Mouse (Mus musculus): Measurements from ENCODE around the gene Igf1.

The Igf1 gene

GRCm38 (mm10) chr10:87858013-87858806 is at the start of gene Igf1:
Gene Igf1, plus strand, starts transcription at chr10:87858265.
- in situ Hi-C loops (cut with MboI, MseI): no loop called here

DNA sequence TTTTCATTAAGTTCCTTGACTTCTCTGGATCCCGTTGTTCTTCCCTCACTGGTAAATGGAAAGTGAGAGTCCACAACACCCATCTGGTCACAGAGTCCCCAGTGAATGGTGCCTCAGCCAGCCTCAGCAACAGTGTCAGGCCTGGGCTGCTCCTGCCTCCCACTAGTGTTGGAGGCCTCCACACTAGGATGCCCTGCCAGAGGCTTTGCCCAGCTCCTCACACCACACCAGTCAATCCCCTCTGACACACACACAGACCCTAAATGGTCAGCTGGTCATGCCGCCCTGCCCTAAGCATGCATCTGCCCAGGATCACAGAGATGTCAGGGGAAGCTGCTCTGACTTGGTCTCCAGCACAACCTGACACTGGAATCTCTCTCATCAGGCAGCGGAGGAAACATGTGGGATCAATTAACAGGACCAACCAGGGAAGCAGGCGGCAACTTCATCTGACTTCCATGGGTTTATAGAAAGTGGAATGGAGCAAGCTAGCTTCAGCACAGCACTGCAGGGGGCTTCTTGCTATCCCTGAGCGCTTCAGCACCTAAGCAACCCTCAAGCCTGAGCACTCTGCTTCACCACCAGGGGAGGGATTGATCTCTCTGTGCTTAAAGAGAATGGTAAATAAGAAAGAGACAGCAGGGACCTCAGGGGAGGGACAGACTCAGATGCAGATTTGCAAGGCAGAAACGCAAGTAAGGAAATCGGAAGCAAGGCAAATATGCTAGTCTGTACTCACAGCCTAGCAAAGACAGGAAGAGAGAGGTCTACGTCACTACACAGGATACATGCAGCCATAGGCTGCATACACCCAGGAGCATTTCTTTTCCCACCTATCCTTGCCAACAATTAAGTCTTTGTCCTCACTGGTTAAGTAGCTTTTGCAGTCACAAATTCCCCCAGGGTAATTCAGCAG is 45.6 kb upstream of the Igf1 start:
- in situ Hi-C loops (cut with MboI, MseI): loop anchor here (10.0 kb wide), 1 partner anchor 598 kb away; no protein-coding TSS in a partner anchor

DNA sequence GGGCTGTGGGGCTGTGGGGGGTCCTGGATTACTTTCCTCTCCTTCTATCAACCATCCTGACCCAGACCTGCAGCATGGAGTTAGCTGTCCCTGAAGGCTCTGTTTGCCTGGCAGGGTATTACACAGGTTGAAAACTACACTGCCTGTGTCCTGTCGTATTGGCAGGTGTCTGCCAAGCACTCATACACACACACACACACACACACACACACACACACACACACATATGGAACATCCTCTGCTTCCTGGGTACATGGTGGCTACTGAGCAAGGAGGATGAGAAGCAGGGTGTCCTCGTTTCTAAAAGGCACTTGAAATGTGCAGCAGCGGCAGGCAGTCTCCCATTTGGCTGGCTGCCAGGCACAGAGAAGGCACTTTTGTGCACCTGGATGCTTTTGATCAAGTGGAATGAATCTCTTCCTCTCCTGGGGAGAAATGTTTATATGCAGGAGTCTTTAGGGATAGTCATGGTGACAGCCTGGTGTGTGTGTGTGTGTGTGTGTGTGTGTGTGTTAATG is 44.9 kb upstream of the Igf1 start:
- in situ Hi-C loops (cut with MboI, MseI): loop anchor here (10.0 kb wide), 1 partner anchor 598 kb away; no protein-coding TSS in a partner anchor

- in situ Hi-C loops (cut with MboI, MseI): loop anchor here (10.0 kb wide), 1 partner anchor 602 kb away; no protein-coding TSS in a partner anchor
These were observed 41.2 kb upstream of the Igf1 start for GRCm38 (mm10) chr10:87816861-87817260.

- in situ Hi-C loops (cut with MboI, MseI): loop anchor here (10.0 kb wide), 1 partner anchor 603 kb away; no protein-coding TSS in a partner anchor
These were observed 40.3 kb upstream of the Igf1 start for GRCm38 (mm10) chr10:87817786-87818185.

DNA sequence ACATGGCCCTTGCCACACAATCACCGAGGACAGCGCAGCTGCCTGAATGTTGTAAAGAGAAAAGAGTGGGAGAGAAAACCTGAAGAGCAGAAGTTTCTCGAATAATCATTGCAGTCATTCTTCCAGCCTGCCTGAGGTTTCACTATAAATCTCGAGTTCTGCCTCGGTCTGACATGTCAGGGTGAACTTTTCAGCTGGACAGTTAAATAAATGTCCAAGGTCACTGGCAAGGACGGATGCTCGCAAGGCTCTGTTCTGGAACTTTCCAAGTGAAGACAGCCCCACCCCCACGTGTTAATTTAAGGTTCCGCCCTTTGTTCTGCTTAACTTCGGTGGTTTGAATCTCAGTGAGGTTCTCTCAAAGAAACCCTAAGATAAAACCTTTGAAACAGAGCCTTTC is 36.2 kb upstream of the Igf1 start:
- in situ Hi-C loops (cut with MboI, MseI): no loop called here

- in situ Hi-C loops (cut with MboI, MseI): no loop called here
These were observed 28.1 kb upstream of the Igf1 start for GRCm38 (mm10) chr10:87830012-87830411.

- in situ Hi-C loops (cut with MboI, MseI): no loop called here
These were observed 27.4 kb upstream of the Igf1 start for GRCm38 (mm10) chr10:87830639-87831038.

DNA sequence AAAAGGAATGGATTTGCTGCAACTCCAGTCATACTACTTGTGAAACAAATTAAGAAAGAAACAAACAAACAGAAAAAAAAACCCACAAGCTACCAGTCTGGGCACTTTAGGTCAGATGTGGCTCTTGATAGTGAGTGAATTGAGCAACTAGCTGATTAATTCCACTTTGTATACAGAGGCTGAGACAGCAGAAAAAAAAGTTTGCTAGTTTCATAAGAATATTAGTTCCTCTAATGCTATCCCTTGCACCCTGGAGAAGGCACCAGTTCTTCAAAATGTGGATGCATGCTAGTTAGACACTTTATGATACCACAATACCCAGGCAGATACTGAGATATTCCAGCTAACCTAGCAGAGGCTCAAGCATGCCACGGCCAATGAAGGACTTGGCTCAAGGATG is 26.0 kb upstream of the Igf1 start:
- in situ Hi-C loops (cut with MboI, MseI): no loop called here

DNA sequence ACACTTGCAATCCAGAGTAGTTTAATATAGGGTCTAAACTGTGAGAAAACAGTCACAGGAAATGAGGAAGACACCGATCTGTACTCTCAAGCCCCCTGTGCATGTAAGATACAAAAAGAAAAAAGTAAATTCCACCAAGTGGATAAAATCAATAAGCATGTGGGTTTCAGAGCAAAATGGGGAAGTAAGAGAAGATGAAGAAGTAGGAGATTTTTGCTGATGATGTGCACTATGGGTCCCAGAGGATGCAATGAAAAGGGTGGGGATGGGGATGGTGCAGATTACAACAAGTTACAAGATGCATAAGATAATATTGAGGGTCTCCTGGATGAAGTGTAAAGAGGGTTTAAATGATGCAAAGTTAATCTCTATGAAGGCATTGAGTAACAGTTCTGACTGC is 18.6 kb upstream of the Igf1 start:
- in situ Hi-C loops (cut with MboI, MseI): no loop called here

GRCm38 (mm10) chr10:87842501-87842900 is 15.6 kb upstream of the Igf1 start:
- in situ Hi-C loops (cut with MboI, MseI): no loop called here

- in situ Hi-C loops (cut with MboI, MseI): loop anchor here (5.0 kb wide), 1 partner anchor 462 kb away; no protein-coding TSS in a partner anchor
These were observed 13.0 kb upstream of the Igf1 start for GRCm38 (mm10) chr10:87844917-87845552.

GRCm38 (mm10) chr10:87847882-87848281 is 10.2 kb upstream of the Igf1 start:
- in situ Hi-C loops (cut with MboI, MseI): loop anchor here (5.0 kb wide), 1 partner anchor 459 kb away; no protein-coding TSS in a partner anchor

- in situ Hi-C loops (cut with MboI, MseI): loop anchor here (5.0 kb wide), 1 partner anchor 459 kb away; no protein-coding TSS in a partner anchor
These were observed 9.6 kb upstream of the Igf1 start for GRCm38 (mm10) chr10:87848419-87848818.

DNA sequence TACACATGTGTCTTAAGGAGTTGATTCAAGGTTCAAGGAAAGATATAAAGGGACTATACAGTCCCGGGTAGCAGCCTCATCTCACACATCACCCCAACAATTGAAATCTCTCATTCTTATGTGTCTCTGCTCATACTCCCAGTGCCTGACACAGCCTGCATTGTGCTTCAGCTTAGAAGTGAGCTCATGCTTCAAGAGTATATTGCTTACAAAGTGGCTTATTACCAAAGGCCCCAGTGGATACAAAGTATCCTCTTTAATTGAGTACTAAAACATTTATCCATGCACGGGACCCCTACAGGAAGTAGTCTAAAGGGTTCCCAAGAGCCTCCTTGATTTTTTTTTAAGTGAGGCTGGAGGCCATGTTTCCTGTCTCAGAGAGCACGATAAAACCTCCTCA is 6.6 kb upstream of the Igf1 start:
- in situ Hi-C loops (cut with MboI, MseI): no loop called here

- in situ Hi-C loops (cut with MboI, MseI): no loop called here
These were observed 3.7 kb upstream of the Igf1 start for GRCm38 (mm10) chr10:87854408-87854807.

DNA sequence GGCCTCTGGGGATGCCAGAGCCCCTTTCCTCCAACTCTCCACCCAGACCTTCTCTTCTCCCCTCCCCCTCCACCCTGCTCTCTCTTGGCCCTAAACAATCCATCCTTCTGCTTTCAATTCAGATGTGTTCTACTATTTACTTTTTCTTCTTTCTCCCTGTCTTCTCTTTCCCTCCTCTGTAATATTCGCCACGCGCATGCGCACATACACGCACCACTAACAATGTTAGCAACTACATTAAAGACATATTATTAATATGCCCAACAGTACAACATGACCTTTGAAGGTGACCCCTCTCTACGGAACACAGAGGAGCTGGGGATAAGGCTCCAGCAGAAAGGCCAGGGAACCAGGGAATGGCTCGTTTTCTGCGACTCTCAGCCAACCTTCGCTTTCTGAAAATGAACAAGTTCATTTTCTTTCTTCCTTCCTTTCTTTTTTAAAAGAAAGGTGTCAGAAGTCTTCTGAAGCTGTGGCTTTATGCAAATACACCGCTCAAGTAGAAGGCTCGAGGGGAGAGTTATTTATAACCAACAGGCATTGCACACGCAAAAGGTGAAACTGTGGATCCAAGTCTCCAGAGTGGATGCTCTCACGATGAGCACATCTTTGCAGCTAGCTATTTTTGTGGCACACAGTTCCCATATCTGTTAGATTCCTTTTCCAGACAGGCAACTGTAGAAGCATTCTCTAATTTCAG is 2.5 kb upstream of the Igf1 start:
- in situ Hi-C loops (cut with MboI, MseI): no loop called here

DNA sequence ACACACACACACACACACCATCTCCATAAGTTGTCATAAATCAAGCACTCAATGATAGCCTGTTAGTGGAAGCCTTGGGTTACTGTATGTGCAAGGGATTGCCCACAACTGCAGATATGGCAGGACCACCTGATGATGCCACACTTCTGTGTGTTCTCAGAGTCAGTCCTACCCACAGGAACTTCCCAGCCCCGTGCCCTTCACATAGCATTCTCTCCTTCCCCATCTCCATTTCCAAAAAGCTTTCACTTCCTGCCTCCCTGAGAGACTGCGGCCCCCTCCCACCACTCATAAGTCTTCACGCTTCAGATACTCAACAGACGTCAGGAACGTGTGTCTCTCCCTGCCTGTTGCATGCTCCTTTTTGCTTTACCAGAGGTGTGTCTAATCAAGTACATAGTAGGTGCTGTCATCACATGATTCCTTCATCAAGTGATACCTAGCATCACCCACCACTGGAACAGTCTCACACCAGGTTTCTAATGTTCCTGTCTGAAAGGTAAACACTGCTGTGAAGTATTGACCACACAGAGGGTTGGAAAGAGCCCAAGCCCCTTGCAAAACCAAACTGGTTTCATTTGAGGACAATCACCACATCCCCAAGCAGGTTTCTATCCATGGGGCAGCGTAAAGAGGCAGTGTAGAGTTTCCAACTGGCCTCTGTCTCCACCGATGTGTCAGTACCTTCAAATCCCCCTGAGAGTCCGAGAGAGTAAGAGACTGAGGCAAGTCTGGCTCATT is 680 bp upstream of the Igf1 start:
- in situ Hi-C loops (cut with MboI, MseI): no loop called here

GRCm38 (mm10) chr10:87858939-87859338 is 874 bp downstream of the Igf1 start:
- in situ Hi-C loops (cut with MboI, MseI): no loop called here

- in situ Hi-C loops (cut with MboI, MseI): no loop called here
These were observed 1.4 kb downstream of the Igf1 start for GRCm38 (mm10) chr10:87859453-87859852.

Data from T-helper 1 cell (primary cell).